Mouse (Mus musculus) thymus, postnatal 36 days (tissue): ENCODE results near the gene Topbp1.

Source experiments
- DNase-seq, 2 experiments: peaks; one replicate each; pipeline ENCODE4 v3.0.0; 2022; ENCODE audit warnings: mixed read lengths in 2 of 2

Topbp1 gene

DNA sequence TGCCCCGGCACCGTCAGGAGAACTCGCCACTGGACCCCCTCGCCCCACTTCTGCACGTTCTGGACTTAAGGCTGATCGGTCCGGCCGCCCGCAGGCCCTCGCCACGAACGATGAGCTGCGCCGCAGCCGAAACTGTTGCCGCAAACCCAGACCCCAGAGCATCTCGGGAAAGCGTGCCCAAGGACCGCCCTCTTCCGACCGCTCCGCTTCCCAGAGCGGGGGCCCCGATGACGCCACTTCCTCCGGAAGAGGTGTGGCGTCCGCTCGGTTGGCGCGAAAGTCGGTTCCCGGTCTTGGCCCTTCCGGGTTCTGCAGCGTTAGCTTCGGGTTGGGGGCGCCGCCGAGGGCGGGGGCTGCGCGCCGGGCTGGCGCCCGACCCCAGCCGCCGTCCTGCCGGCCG is at the start of gene Topbp1, which contains the start of gene 1300017J02Rik:
TSS of gene Topbp1 (plus strand) at position 289 of the 400 bp plus-strand sequence.
TSS of gene 1300017J02Rik (minus strand) at position 156 of the 400 bp plus-strand sequence.
- DNase-seq = peak; percentile 90 to 94

DNA sequence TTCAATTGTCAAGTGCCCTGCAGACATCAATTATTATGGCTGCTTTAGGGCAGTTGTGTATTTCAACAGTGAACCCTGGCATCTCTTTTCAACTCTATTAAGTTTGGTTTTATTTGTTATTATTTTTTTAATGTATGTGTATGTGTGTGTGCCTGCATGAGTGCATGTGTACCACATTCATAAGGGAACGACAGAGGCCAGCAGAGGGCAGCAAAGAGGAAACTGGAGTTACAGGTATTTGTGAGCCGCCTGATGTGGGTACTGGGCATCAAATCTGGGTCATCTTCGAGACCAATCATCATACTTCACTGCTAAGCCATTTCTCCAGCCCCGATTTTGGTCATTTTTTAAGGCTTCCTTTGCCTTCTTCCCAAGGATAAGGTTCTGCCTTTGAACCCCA is 39.2 kb upstream of the Topbp1 start:
- no peak for DNase-seq

DNA sequence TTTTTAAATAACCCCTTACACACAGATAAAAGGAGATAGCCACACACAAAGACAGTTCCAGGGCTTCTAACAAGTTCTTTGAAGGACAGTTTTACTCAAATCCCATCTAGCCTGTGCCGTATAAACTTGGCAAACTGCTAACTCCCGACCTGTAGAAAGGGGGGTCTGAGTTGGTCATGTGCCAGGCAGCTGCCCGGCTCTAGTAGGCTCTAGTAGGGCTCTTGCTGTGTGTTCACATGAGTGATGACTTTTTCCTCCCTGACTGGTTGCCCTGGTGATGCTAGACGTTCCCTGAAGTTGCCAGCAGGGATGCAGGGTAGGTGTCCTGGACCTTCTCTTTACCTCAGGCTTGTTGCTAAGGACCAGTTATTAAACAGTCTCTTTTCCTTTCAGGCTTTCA is 33.9 kb upstream of the Topbp1 start:
- no peak for DNase-seq

DNA sequence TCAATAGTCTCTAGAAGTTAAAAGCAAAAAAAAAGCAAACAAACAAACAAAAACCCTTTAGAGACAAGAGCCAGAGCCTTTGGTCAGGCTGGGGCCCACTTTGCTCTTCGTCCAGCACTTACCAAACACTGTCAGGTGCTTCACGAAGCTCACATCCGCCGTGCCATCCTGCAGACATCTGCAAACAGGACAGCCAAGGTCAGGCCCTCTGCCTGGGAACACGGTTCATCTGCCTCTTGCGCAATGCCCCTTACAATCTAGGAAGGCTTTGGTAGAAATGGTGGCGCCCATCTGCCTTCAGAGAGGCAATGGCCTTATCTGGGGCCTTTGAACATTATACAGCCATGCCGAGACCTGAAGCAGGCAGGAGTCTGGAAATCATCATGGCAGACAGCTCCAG is 30.2 kb upstream of the Topbp1 start:
- no peak for DNase-seq

DNA sequence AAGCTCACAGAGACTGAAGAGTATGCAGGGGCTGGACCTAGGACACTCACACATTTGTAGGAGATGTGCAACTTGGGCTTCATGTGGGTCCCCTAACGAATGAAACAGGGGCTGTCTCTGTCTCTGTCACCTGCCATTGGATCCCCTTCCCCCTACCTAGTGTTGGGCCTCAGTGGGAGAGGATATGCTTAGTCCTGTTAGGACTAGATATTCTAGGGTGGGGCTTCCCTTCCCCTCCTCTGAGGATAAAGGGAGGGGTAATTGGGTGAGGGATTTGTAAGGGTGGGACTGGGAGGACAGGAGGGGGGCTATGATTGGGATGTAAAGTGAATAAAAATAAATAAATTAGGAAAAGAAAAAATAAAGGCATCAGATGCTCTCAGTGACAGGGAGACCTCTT is 29.3 kb upstream of the Topbp1 start:
- DNase-seq = no peak

DNA sequence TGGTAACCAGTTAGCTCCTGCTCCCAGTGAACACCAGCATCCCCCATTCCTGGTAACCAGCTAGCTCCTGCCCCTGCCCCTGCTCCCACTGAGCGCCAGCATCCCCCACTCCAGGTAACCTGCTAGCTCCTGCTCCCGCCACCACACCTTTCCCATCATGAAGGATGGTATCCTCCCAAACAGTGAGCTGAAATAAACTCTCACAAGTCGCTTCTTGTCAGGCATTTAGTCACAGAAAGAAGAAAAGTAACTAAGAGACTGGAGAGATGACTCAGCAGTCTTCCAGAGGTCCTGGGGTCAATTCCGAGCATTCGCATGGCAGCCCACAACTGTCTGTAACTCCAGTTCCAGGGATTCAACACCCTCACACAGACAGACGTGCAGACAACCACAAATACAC is 28.1 kb upstream of the Topbp1 start:
- no peak for DNase-seq

DNA sequence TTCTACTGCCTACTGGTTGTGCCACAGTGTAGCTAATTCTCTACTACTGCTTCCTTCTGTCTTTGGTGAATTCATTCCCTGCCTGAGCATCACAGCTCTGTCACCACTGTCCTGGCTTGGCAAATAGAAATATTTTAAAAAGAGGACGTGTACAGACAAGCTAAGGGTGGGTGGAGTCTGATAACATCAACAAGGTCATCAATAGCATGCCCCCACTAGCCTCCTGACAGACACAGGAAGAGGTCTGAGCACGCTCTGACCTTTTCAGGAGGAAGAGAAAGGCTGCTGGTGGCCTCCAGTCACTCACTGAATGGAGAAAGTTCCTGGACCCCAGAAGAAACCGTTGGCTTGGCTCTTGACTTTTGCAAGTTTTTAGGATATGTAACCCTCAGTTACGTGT is 18.6 kb upstream of the Topbp1 start:
- DNase-seq = no peak

DNA sequence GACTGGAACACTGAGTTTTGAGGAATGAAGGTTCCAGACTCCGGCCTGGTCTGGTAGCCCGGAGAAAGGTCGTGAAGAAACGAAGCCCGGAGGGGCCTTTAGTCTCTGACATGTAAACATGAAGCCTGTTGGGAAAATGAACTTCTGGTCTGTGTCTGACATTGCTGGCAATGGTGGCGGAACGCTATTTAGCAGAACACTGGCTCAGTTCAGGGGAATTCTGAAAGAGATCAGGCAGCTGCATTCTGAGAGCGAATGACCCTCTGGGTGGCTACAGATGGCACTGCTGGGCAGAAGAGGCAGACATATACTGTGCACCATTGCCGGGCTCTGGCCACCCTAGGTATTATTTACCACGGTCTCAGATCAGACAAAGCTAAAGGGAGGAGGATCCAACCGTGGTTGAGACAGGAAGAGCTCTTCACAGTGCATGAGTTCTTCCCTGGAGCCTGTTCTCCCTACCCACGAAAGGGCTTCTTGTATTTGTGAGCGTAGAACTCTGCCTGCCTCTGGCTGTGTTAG is 18.1 kb upstream of the Topbp1 start:
- DNase-seq = no peak

DNA sequence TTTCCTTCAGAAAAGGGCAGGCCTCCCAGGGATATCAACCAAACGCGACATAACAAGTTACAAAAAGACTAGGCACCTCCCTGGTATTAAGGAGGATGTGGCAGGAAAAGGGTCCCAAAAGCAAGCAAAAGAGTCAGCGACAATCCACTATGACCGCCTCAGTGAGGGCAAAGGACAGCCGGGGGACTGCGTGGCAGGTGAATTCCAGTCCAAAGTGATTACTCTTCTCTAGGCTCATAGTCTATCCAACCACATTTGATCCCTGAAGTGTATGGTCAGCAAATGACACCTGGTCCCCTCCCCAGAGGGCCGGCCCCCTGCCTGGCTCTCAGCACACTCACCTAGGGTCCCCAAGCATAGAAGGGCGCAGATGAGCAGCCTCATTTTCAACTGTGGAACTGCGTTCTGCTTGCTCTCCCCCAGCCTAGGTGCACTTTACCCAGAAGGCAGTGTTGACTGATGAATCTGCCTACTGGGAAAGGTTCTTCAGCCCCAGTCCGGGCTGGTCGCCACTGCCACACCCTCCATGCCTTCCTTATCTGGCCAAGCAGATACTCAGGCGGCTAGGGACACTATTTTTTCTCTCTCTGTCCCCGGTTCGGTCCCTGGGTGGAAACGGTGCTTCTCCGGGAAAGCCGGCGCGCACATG is 17.1 kb upstream of the Topbp1 start:
- no peak for DNase-seq

DNA sequence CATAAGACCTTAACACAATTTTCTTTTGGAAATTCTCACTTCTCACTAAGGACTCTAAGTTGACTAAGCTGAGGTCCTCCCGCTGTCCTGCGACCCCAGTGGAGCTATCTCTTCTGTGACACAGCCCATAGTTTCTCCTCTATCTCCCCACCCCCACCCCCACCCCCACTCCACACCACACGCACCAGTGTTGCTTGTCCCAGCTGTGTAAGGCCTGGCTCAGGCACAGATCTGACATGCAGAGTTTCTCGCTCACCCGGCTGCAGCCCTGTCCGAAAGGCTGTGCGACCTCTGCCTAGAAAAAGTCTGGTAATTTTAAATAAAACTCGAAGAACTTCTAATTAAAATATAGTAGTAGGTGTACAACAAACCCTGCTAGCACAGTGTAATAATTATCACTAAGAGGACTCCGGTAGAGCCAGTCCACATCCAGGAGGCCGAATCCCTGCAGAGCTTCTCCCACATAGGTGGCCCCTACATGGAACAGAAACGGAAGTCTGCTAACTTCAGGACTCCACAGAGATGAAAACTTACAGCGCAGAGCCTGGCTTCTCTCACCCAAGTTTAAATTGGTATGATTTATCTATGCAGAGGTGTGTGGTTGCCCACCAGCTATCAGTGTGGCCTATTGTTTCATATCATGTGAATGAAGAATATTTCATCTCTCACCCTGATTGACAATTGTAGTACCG is 16.4 kb upstream of the Topbp1 start:
- no peak for DNase-seq

DNA sequence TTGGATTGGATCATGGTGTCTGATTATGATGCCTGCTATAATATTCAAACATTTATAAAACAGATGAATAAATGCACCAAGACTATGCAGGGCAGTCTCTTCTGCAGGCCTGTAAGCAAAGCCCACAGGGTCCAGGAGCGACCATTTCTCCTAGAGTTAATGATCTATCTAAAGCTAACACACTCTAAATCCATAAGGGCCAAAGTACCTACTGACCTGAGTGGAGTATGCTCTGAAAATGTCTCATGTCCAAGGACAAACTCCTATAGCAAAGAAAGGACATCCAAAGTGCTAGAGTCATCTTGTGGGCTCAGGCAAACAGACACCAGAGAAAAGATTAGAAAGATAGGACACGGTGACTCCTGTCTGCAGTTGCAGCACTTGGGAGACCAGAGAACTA is 10.5 kb upstream of the Topbp1 start:
- no peak for DNase-seq

DNA sequence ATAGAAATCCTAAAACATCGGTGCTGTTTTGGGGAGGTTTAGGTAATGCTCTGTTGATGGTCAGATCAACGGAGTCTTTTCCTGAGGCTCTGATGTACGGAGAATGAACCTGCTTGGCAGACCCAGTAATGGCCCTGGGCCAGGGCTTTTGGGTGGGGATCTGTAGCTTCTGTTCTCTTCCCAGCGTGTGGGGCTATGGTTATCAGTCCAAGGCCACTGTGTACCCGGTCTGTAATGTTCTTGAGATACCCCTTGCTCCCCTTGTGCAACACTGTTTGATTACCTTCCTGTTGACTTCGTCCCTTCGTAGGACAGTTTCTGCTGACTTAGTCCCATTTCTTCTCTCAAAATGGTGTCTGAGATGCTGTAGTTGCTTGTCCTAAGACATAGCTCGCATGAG is 3.9 kb upstream of the Topbp1 start:
- no peak for DNase-seq

DNA sequence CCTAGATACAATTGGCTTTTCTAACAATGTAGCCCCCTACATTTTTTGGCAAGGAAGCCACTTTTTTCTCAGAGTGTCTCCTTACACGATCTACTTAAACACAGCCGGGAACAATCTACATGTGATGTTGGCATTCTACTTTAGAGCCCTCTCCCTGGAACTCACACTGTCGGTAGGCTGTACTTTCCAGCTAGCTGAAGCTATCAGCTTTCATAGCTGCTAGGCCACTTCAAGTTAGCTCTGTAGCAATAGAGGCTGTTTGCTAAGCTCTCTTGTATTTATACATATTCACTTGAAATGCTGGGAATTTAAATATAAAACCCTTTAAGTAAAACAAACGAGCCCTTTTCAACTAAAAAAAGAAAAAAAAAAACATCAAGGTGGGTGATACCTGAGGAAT is 2.8 kb upstream of the Topbp1 start:
- DNase-seq = no peak

DNA sequence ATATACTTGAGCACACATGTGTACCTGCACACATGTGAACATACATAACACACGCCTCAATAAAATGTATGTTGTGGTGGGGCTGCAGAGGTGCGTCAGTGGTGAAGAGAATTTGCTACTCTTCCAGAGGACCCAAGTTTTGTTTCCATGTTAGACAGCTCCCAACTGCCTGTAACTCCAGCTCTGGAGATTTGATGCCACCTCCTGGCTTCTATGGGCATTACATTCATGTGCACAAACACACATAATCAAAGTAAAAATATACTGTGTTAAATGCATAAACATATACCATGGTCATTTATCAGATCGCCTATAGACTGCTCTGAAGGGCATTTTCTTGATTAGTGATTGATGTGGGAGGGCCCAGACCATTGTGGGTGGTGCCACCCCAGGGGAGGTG is 2.3 kb upstream of the Topbp1 start:
- DNase-seq = peak; percentile 34 to 49

DNA sequence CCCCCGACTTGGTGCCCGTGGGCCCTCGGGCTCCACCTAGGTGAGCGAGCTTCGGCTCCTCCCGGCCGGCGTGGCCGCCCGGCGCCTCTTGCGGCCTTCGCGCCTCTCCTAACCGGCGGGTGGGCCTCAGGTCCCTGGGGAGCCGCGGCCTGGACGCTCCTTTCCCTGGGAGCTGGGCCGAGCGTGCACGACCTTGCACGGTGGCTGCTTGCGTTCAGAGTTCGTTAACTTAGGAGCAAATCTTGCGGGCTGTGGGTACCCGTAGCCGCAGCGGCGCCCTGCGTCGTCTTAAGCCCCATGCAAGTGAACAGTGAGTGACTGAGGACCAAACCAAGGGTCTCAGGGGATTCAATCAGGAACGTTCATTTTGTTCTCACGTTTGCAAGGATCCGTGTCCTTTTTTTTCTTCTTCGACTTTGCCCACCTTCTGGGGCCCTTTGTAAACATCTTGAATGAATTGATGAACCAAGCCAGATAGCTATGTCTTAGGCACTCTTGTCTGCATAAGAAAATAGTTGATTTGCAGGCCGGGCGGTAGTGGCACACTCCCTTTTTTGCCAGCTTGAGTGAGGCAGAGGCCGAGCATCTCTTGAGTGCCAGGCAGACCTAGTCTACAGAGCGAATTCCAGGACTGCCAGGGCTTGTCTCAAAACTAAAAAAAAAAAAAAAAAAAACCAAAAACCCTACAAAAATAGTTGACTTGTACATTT is 472 bp downstream of the Topbp1 start:
- DNase-seq = peak in 1 of 2 experiments; percentile 12

DNA sequence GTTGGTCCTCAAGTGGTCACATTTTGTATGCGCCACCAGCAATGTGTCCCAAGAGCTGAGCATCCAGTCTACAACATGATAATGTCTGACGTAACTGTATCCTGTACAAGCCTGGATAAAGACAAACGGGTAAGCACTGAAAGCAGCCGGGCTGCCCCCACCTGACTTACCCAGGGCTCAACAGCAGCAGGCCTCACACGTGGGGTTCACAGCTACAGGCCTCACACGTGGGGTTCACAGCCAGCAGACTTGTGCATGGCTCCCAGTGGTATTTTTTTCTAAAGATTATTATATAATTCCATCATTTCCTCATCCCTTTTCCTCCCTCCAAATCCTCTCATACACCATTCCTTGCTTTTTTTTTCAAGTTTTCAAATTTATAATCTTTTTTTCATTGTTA is 4.8 kb downstream of the Topbp1 start:
- DNase-seq = no peak

DNA sequence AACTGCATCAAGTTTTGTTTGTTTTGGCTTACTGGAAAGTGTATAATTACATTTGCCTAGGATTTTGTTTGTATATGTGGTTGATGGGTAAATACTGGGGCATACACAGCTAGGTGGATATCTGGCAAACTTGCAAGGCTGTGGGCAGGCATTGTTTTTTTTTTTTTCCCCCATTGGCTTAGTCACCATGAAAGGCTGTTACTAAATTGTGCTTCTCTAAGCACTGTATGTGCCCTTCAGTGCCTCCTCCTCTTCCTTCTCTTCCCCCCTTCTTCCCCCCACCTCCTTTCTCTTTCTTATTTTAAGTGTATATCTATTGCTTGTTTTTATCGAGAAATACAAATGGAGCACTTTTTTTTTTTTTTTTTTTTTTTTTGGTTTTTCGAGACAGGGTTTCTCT is 19.7 kb downstream of the Topbp1 start:
- DNase-seq = no peak

DNA sequence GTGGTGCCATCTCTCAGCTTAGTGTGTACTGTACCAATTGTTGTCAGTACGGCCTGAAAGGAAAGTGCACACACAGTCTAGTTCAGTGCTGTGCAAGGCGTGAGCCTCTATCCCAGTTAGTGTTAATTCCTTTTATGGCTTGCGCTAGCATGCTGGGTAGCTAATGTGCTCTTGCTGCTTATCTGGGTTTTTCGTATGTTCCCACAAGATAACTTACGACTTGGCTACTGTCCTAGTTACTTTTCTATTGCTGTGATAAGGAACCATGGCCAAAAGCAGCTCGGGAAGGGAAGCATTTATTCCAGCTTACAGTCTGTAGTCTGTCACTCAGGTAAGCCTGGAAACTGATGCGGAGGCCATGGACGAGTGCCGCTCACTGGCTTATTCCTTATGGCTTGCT is 21.4 kb downstream of the Topbp1 start:
- DNase-seq = no peak

DNA sequence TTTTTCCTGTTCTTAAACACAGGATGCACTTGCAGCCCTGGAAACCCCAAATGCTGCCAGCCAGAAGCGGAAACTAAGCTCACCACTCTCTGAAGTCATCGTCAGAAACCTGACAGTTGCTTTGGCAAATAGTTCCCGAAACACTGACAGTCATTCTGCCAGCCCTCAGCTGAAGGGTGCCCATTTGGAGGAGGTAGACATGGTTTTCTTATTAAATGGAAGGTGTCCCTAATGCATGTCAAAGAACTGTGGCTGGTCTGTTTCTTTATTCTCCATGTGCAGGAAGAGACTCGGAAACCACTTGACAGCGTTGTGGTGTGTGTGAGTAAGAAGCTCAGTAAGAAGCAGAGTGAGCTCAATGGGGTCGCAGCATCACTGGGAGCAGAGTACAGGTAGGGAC is 27.6 kb downstream of the Topbp1 start:
- DNase-seq = no peak

DNA sequence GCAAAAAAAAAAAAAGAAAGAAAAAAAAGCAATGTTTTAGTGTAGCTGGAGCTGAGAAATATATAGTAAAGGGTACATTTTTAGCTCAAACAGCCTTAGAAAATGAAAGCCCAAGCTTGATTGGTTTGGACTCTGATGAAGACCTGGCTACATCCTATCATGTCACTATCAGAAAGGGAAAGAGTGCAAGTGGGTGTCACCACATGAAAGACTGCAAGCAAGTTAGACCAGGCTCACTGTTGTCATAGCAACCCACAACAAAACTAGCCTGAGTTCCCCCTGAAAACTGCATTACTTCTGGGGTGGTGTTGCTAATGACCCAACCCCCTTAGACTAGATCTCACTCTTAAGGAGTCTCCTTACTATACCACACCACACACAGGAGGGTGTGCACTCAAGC is 31.9 kb downstream of the Topbp1 start:
- no peak for DNase-seq

DNA sequence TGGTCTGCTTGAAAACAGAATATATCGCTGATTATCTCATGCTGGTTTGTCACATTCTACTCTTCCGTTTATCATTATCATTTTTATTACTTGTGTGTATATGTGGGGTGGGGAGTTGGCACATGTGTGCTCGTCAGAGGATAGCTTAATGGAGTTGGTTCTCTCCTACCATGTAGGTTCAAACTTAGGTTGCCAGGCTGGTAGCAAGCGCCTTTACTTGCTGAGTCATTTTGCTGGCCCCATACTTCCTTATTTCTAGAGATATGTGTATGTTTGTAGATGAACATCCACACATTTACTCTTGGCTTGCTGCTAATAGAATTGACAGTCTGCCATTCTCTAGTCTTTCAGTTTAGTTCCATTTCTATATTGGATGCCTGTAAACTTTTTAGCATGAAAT is 42.0 kb downstream of the Topbp1 start:
- DNase-seq = no peak

DNA sequence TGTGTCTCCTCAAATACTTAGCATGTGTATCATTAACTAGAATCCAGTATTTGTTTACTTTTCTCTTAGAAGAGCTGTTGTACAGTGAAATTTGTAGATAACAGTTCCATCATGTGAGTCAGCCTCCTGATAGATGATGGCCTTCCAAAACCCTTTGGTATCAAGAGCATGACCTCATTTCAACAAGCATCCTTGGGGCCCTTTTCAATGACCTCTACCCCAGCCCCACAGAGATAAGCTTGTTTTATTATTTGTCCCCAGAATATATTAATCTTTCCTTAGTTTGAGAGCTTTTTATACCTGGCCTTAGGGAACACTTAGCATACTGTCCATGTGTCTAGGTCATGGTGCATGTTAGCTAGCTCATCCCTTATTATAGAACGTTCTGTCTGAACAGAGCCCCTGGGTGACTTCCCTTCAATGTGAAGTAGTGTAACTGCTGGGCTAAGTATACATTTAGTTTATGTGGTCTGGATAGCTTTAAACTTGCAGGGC is 43.0 kb downstream of the Topbp1 start:
- no peak for DNase-seq

DNA sequence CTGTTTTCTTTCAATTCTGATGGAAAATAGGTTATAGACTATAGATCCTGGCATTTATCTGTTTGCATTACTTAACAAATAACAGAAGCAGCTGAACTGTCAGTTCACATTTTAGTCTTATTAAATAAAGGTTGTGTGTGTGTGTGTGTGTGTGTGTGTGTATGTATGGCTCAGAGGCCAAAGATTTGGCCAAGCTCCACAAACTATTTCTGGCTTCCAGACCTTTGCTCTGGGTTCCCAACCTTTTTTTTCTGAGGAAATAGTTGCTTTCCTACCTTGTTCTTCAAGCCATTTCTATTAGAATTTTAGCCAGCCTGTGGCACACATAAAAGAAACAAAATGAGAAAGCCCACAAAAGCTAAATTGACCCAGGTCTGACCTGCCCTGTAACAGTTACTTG is 43.8 kb downstream of the Topbp1 start:
- no peak for DNase-seq
